Mouse (Mus musculus): ENCODE results near the gene Nup107. TPM values are rescaled to one million over a fixed set of nuclear protein-coding genes. Genes with fewer than 3 reads are reported as not detected.
"Not testable (repeated sequence)": the region's sequence is repeated elsewhere in the genome, so short reads cannot be mapped to it uniquely, and the experiment has no call there.

Gene Nup107
- polyA plus RNA-seq, 1 experiment from 2014 or later, result 69.7 TPM

GRCm38 (mm10) chr10:117765116-117765894 lies 27.2 kb downstream of the Nup107 start:
- Histone ChIP-seq H3K36me3 (peaks cover 77% of the 10 kb centered on the region), H3K9ac (no peak overlapping the region), H3K4me2 (replicated peaks) (no peak overlapping the region), H3K27me3 (no peaks in the 10 kb centered on the region), H3K27ac (no peak overlapping the region), H3K4me1 (no peaks in the 10 kb centered on the region), H3K9me3 (replicated peaks) (no peaks in the 10 kb centered on the region), H3K4me3 (no peak overlapping the region)
- no peak for ATAC-seq (ENCODE audit: low FRiP score)
- 95% methylated on average over 11 of the region's 11 CpGs for WGBS

DNA sequence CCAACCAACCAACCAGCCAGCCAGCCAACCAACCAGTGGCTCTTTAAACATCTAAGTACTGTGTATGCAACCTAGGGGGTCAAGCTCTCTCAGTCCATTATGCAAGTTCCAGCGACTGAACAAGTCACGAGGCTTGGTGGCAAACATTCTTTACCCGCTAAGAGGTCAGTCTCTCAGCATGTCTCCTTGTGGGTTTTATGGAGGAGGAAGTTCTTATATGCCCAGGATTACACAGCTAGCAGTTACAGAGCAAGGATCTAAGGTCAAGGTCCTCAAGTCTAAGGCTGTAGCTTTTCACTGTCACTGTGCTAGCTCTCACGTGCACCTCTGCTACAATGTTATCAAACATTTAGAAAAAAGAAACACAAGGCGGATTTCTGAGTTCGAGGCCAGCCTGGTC lies 27.9 kb downstream of the Nup107 start:
- Histone ChIP-seq H3K4me3 (no peak overlapping the region), H3K4me2 (replicated peaks) (no peak overlapping the region), H3K36me3 (peaks cover 76% of the 10 kb centered on the region), H3K27ac (no peak overlapping the region), H3K4me1 (no peaks in the 10 kb centered on the region), H3K27me3 (no peaks in the 10 kb centered on the region), H3K9me3 (replicated peaks) (no peaks in the 10 kb centered on the region), H3K9ac (no peak overlapping the region)
- 88% methylated on average over 6 of the region's 6 CpGs for WGBS
- ATAC-seq (ENCODE audit: low FRiP score), result no peak

DNA sequence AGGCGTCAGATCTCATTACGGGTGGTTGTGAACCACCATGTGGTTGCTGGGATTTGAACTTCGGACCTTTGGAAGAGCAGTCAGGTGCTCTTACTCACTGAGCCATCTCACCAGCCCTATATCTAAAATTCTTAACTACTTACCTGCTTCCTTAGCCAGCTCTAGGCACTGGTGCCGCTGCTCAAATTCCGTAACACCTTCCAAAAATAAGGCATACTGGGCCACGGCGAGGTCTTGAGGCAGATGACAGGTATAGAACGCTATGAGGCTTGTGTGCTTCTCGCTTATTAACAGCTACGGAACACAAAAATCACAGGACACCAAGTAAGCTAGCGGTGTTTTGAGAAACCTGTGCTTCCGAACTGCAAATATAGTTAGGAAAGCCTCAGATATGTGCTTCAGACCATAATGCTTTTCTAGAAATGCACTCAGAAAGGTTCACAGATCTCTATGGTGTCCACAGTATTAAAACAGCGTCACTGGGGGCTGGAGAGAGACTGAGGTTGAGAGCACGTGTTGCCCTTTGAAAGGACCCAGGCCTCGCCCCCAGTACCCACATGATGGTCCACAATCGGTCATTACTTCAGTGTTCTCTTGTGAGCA lies 28.8 kb downstream of the Nup107 start:
- Histone ChIP-seq H3K9me3 (replicated peaks) (no peaks in the 10 kb centered on the region), H3K36me3 (peaks cover 81% of the 10 kb centered on the region), H3K4me3 (no peak overlapping the region), H3K27ac (no peak overlapping the region), H3K27me3 (no peaks in the 10 kb centered on the region), H3K4me2 (replicated peaks) (no peak overlapping the region), H3K9ac (no peak overlapping the region), H3K4me1 (no peaks in the 10 kb centered on the region)
- no peak for ATAC-seq (ENCODE audit: low FRiP score)
- WGBS, result 96% methylated on average over 16 of the region's 16 CpGs

DNA sequence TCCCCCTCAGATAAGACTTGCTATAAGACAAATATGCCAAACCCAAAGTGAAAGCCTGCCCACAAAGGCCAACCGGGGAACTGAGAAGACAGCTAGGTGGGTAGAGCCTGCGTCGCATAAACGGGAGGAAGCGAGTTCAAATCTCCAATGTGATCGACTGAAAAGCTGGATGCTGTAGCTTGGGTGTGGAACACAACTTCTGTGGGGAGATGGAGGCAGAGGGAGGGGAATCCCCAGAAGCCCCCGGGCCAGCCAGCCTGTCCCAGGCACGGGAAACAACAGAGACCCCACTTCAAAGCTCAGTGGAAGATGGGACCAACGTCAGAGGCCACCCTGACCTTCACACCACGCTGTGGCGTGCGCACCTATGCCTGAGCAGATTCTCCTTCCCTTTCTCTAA lies 29.5 kb downstream of the Nup107 start:
- H3K4me1 ChIP-seq, result no peaks in the 10 kb centered on the region
- no peak overlapping the region for H3K9ac ChIP-seq
- H3K4me2 ChIP-seq (replicated peaks), result no peak overlapping the region
- WGBS, result 97% methylated on average over 12 of the region's 12 CpGs
- no peak overlapping the region for H3K27ac ChIP-seq
- H3K4me3 ChIP-seq, result no peak overlapping the region
- H3K9me3 ChIP-seq (replicated peaks), result no peaks in the 10 kb centered on the region
- peaks cover 81% of the 10 kb centered on the region for H3K36me3 ChIP-seq
- ATAC-seq (ENCODE audit: low FRiP score), result no peak
- H3K27me3 ChIP-seq, result no peaks in the 10 kb centered on the region

DNA sequence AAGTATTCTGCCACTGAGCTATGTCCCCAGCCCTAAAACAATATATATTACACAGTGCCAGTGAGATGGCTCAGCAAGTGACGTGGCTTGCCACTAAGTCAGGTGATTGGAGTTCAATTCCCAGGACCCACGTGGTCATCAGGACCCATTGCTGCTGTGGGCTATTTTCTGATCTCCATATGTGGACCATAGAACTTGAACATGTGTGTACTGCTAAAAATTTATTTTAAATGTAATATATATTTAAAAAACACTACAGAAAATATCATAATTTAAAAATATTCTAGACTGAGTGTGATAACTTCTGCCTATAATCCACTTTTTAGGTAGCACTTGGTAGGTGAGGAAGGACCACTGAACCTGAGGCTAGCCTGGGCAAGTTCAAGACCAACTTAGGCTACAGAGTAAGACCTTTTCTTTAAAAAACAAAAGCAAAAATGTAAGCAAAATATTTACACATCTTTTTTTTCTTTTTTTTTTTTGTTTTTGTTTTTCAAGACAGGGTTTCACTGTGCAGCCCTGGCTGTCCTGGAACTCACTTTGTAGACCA lies 30.1 kb downstream of the Nup107 start:
- no peaks in the 10 kb centered on the region for H3K9me3 ChIP-seq (replicated peaks)
- H3K27me3 ChIP-seq, result no peaks in the 10 kb centered on the region
- WGBS, result 88% methylated on average over 2 of the region's 2 CpGs
- H3K4me2 ChIP-seq (replicated peaks), result no peak overlapping the region
- ATAC-seq (ENCODE audit: low FRiP score), result no peak
- H3K27ac ChIP-seq, result no peak overlapping the region
- no peak overlapping the region for H3K4me3 ChIP-seq
- H3K4me1 ChIP-seq, result no peaks in the 10 kb centered on the region
- H3K36me3 ChIP-seq, result peaks cover 82% of the 10 kb centered on the region
- H3K9ac ChIP-seq, result no peak overlapping the region

GRCm38 (mm10) chr10:117761551-117761950 lies 31.0 kb downstream of the Nup107 start:
- H3K27me3 ChIP-seq, result no peaks in the 10 kb centered on the region
- no peak overlapping the region for H3K4me2 ChIP-seq (replicated peaks)
- H3K36me3 ChIP-seq, result peaks cover 87% of the 10 kb centered on the region
- no peak overlapping the region for H3K4me3 ChIP-seq
- WGBS, result 93% methylated on average over 6 of the region's 6 CpGs
- no peaks in the 10 kb centered on the region for H3K9me3 ChIP-seq (replicated peaks)
- no peak overlapping the region for H3K9ac ChIP-seq
- ATAC-seq (ENCODE audit: low FRiP score), result no peak
- H3K27ac ChIP-seq, result no peak overlapping the region
- no peaks in the 10 kb centered on the region for H3K4me1 ChIP-seq

DNA sequence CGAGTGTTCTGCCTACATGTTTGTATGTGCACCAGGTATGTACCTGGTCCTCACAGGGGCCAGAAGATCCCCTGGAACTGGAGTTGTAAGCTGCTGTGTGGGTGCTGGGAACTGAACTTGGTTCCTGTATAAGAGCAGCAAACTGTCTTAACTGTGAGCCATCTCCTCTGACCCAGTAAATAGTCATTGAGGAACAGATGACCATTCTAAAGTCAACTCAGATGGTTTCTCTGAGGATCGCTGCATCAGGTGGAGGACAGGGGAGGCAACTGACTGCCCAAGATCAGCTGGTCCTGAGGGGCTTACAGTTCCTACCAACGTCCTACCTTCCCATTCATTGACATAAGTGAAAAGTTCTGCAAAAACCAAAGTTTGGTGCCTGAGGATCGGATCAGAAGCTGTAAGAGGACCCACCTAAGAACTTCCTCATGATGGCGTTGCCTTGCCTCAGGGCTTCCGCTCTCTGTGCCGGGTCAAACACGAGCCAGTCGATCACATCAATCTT lies 31.6 kb downstream of the Nup107 start:
- Histone ChIP-seq H3K36me3 (peaks cover 87% of the 10 kb centered on the region), H3K4me3 (no peak overlapping the region)

DNA sequence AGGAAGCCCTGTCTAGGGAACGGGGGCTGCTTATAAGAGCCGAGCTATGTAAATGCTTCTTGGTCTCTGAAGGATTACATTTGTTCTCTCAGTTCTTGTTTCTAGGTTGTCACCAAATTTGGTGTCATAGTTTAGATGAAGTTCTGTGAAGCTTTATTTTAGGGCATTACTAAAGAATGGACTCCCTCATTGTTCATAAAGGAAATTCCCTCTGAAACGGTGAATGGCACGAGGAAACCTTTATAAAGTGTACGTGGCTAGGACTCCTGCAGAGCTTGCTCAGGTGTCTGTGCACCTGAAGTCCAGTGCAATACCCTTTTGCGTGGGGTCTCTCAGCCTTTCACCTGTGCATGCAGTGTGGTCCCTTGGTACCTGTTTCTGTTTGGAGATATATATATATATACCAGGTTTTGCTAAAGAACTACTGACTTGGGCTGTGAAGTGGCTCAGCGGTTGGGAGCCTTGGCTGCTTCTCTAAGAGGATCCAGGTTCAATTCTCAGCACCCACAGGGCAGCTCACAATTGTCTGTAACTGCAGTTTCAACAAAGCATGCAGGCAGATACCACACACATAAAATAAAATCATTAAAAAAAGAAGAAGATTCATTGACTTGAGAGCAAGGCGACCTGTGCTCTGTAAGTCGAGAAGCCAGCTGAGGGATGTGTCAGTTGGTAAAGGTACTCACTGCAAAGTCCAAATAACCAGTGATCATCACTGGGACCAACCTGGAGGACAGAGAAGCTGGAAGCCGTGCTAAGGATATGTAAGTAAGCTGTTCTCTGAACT lies 32.5 kb downstream of the Nup107 start:
- Histone ChIP-seq H3K4me2 (replicated peaks) (no peak overlapping the region), H3K9ac (no peak overlapping the region), H3K4me3 (no peak overlapping the region), H3K9me3 (replicated peaks) (no peaks in the 10 kb centered on the region), H3K4me1 (no peaks in the 10 kb centered on the region), H3K27ac (no peak overlapping the region), H3K36me3 (peaks cover 87% of the 10 kb centered on the region), H3K27me3 (no peaks in the 10 kb centered on the region)
- no peak for ATAC-seq (ENCODE audit: low FRiP score)
- 94% methylated on average over 10 of the region's 10 CpGs for WGBS

More for the DNA sequence above, 31.6 kb downstream of the Nup107 start:
- Histone ChIP-seq H3K9me3 (replicated peaks) (no peaks in the 10 kb centered on the region), H3K9ac (no peak overlapping the region), H3K27ac (no peak overlapping the region), H3K4me2 (replicated peaks) (no peak overlapping the region), H3K4me1 (no peaks in the 10 kb centered on the region), H3K27me3 (no peaks in the 10 kb centered on the region)
- no peak for ATAC-seq (ENCODE audit: low FRiP score)
- 95% methylated on average over 9 of the region's 9 CpGs for WGBS

GRCm38 (mm10) chr10:117758749-117759727 lies 33.5 kb downstream of the Nup107 start:
- Histone ChIP-seq H3K36me3 (peaks cover 85% of the 10 kb centered on the region), H3K4me3 (no peak overlapping the region), H3K4me2 (replicated peaks) (no peak overlapping the region), H3K27ac (no peak overlapping the region), H3K4me1 (no peaks in the 10 kb centered on the region), H3K9me3 (replicated peaks) (no peaks in the 10 kb centered on the region), H3K9ac (no peak overlapping the region), H3K27me3 (no peaks in the 10 kb centered on the region)
- ATAC-seq (ENCODE audit: low FRiP score), result no peak
- WGBS, result 91% methylated on average over 18 of the region's 18 CpGs

DNA sequence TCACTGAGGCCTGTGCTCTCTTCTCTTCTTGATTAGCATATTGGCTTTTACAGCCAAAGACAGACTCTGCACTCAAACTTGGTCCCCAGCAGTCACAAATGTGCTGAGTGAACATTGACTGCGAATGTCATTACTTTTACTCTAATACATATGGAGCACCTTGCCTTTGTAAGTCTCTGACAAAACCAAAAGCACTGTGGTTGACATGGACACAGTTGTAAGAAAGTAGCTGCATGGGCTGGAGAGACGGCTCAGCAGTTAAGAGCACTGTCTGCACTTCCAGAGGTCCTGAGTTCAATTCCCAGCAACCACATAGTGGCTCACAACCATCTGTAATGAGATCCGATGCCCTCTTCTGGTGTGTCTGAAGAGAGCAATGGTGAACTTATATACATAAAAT lies 34.2 kb downstream of the Nup107 start:
- peaks cover 79% of the 10 kb centered on the region for H3K36me3 ChIP-seq
- H3K4me1 ChIP-seq; H3K4me2 ChIP-seq (replicated peaks); H3K27me3 ChIP-seq; ATAC-seq (ENCODE audit: low FRiP score); H3K4me3 ChIP-seq; H3K27ac ChIP-seq; H3K9me3 ChIP-seq (replicated peaks); H3K9ac ChIP-seq: not testable (repeated sequence)
- WGBS, result 96% methylated on average over 3 of the region's 3 CpGs

- 95% methylated on average over 7 of the region's 7 CpGs for WGBS
- no peaks in the 10 kb centered on the region for H3K27me3 ChIP-seq
- H3K4me1 ChIP-seq, result no peaks in the 10 kb centered on the region
- ATAC-seq (ENCODE audit: low FRiP score), result no peak
- no peak overlapping the region for H3K9ac ChIP-seq
- H3K4me3 ChIP-seq, result no peak overlapping the region
- H3K36me3 ChIP-seq, result peaks cover 76% of the 10 kb centered on the region
- H3K9me3 ChIP-seq (replicated peaks), result no peaks in the 10 kb centered on the region
- H3K27ac ChIP-seq, result no peak overlapping the region
- no peak overlapping the region for H3K4me2 ChIP-seq (replicated peaks)
These were observed 34.6 kb downstream of the Nup107 start for GRCm38 (mm10) chr10:117757796-117758342.

Measured in hindbrain, embryonic 12.5 days (tissue).